Mouse (Mus musculus): ENCODE measurements around the gene Prkacb. TPM values are rescaled to one million over a fixed set of nuclear protein-coding genes. Genes with fewer than 3 reads are reported as not detected.
"Not testable (repeated sequence)": the region's sequence is repeated elsewhere in the genome, so short reads cannot be mapped to it uniquely, and the experiment has no call there.

Gene Prkacb
- total RNA-seq, 2 experiments from 2014 or later = 46.0 to 46.4 TPM

GRCm38 (mm10) chr3:146782548-146782947 is 30.2 kb downstream of the Prkacb start:
- DNase-seq = no peak

GRCm38 (mm10) chr3:146781131-146781530 is 31.7 kb downstream of the Prkacb start:
- DNase-seq = peak; percentile 26
- intact Hi-C loops (cut with DNase I; ENCODE audit: low total_unique reads) = loop anchor here (10.0 kb wide), 1 partner anchor 216 kb away; no protein-coding TSS in a partner anchor

More at GRCm38 (mm10) chr3:146782548-146782947, 30.2 kb downstream of the Prkacb start:
- intact Hi-C loops (cut with DNase I; ENCODE audit: low total_unique reads) = loop anchor here (10.0 kb wide), 1 partner anchor 218 kb away; no protein-coding TSS in a partner anchor

- no peak for DNase-seq
- intact Hi-C loops (cut with DNase I; ENCODE audit: low total_unique reads) = loop anchor here (10.0 kb wide), 1 partner anchor 215 kb away; no protein-coding TSS in a partner anchor
These were observed 32.5 kb downstream of the Prkacb start for GRCm38 (mm10) chr3:146780241-146780640.

GRCm38 (mm10) chr3:146778913-146779312 is 33.9 kb downstream of the Prkacb start:
- no peak for DNase-seq
- intact Hi-C loops (cut with DNase I; ENCODE audit: low total_unique reads) = no loop called here

GRCm38 (mm10) chr3:146778451-146778850 is 34.3 kb downstream of the Prkacb start:
- no peak for DNase-seq
- intact Hi-C loops (cut with DNase I; ENCODE audit: low total_unique reads) = no loop called here

- intact Hi-C loops (cut with DNase I; ENCODE audit: low total_unique reads) = no loop called here
- DNase-seq = no peak
These were observed 36.1 kb downstream of the Prkacb start for GRCm38 (mm10) chr3:146776711-146777110.

GRCm38 (mm10) chr3:146770853-146771252 is 41.9 kb downstream of the Prkacb start:
- no peak for DNase-seq
- intact Hi-C loops (cut with DNase I; ENCODE audit: low total_unique reads) = no loop called here

GRCm38 (mm10) chr3:146769940-146770659 is 42.7 kb downstream of the Prkacb start:
- intact Hi-C loops (cut with DNase I; ENCODE audit: low total_unique reads) = no loop called here
- DNase-seq = no peak

- DNase-seq = no peak
- intact Hi-C loops (cut with DNase I; ENCODE audit: low total_unique reads) = no loop called here
These were observed 43.2 kb downstream of the Prkacb start for GRCm38 (mm10) chr3:146769569-146769939.

GRCm38 (mm10) chr3:146768921-146769320 is 43.9 kb downstream of the Prkacb start:
- no peak for DNase-seq
- intact Hi-C loops (cut with DNase I; ENCODE audit: low total_unique reads) = no loop called here

- no peak for DNase-seq
- intact Hi-C loops (cut with DNase I; ENCODE audit: low total_unique reads) = no loop called here
These were observed 44.4 kb downstream of the Prkacb start for GRCm38 (mm10) chr3:146768360-146768759.

GRCm38 (mm10) chr3:146766701-146767181 is 46.0 kb downstream of the Prkacb start:
- intact Hi-C loops (cut with DNase I; ENCODE audit: low total_unique reads) = no loop called here
- DNase-seq = no peak

- intact Hi-C loops (cut with DNase I; ENCODE audit: low total_unique reads) = no loop called here
- no peak for DNase-seq
These were observed 46.7 kb downstream of the Prkacb start for GRCm38 (mm10) chr3:146766071-146766605.

GRCm38 (mm10) chr3:146764871-146765529 is 47.8 kb downstream of the Prkacb start:
- DNase-seq = no peak
- intact Hi-C loops (cut with DNase I; ENCODE audit: low total_unique reads) = no loop called here

- intact Hi-C loops (cut with DNase I; ENCODE audit: low total_unique reads) = not testable (repeated sequence)
These were observed 49.7 kb downstream of the Prkacb start for GRCm38 (mm10) chr3:146763054-146763453.

GRCm38 (mm10) chr3:146761276-146761675 is 51.5 kb downstream of the Prkacb start:
- DNase-seq = no peak
- intact Hi-C loops (cut with DNase I; ENCODE audit: low total_unique reads) = no loop called here

More at GRCm38 (mm10) chr3:146763054-146763453, 49.7 kb downstream of the Prkacb start:
- DNase-seq = not testable (repeated sequence)

GRCm38 (mm10) chr3:146757970-146758960 is 54.5 kb downstream of the Prkacb start:
- DNase-seq = no peak
- intact Hi-C loops (cut with DNase I; ENCODE audit: low total_unique reads) = no loop called here

- no peak for DNase-seq
- intact Hi-C loops (cut with DNase I; ENCODE audit: low total_unique reads) = no loop called here
These were observed 58.5 kb downstream of the Prkacb start for GRCm38 (mm10) chr3:146754270-146754669.

GRCm38 (mm10) chr3:146741564-146742202 is 71.1 kb downstream of the Prkacb start:
- intact Hi-C loops (cut with DNase I; ENCODE audit: low total_unique reads) = no loop called here
- no peak for DNase-seq

Measured in gastrocnemius, postnatal 14 days (tissue).